Mouse (Mus musculus): ENCODE data around the gene Selenow.

The Selenow gene

GRCm38 (mm10) chr7:15905861-15906260, 16.3 kb downstream of the Selenow start:
- no peak for DNase-seq (ENCODE audit: low spot score)

GRCm38 (mm10) chr7:15901366-15902048, 20.7 kb downstream of the Selenow start:
- no peak for DNase-seq (ENCODE audit: low spot score)

GRCm38 (mm10) chr7:15894251-15894650, 28.0 kb downstream of the Selenow start:
- no peak for DNase-seq (ENCODE audit: low spot score)

- DNase-seq (ENCODE audit: low spot score): no peak
Measured at GRCm38 (mm10) chr7:15884127-15884526, 38.1 kb downstream of the Selenow start.

GRCm38 (mm10) chr7:15882317-15882716, 39.9 kb downstream of the Selenow start, which contains the start of gene Crxos:
TSS of gene Crxos (plus strand) at chr7:15882617.
- no peak for DNase-seq (ENCODE audit: low spot score)

DNA sequence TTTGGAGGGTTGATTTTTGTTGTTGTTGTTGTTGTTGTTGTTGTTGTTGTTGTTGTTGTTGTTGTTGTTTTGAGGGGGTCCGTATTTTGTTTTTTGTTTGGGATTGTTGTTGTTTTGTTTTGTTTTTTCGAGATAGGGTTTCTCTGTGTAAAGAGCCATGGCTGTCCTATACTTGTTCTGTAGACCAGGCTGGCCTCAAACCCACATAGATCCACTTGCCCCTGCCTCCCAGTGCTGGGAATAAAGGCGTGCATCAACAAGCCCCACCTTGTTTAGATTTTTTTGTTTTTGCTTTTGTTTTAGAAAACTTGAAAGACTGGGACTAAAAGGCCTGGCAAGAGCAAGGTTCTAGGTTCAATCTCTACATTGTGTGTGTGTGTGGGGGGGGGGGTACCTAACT, 40.4 kb downstream of the Selenow start:
- DNase-seq (ENCODE audit: low spot score): no peak

DNA sequence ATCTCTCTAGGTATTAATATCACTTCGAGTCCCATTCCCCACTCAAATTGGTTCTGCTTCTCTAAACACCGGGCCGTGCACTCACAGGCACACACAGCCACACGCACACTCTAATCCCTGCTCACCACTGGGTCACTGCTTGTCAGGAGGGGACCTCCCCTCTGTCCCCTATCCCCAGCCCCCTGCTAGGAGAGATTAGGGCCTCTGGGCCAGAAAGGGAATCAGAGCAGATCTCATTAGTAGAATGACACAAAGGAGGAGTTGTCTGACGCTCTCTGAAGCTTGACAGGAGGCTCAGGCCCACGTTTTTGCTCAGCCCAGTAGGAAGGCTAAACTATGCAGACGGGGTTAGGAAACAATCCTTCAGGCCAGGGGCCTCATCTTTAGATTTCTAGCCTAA, 40.8 kb downstream of the Selenow start:
- DNase-seq (ENCODE audit: low spot score): no peak

DNA sequence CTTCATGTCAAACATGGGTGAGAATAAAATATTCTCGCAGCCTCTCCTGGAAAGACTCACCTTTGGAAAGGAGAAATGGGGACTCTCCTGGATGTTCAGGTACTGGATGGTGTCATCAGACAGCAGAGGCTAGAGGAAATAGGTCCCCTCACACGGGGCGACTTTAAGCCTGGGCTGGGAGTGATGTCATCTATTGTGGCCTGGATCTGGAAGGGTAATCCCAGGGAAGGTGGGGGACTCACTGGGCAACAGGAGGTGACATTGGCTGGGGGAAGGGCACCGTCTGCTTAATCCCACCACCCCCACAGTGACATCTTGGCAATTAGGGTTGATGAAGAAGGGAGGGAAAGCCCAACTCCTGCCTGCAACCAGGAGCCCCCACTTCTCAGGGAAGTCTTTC, 42.4 kb downstream of the Selenow start, which contains the start of gene Crx:
Crx (minus strand) TSS at position 213 of the 400 bp plus-strand sequence.
- DNase-seq (ENCODE audit: low spot score): no peak
